Mouse (Mus musculus) midbrain, embryonic 15.5 days (tissue): ENCODE measurements around the gene Alg6. TPM values are rescaled to one million over a fixed set of nuclear protein-coding genes. Genes with fewer than 3 reads are reported as not detected.

Source experiments
- ATAC-seq: fragments of 200-750 bp; cut with Nextera tagmentation; replicated peaks from 2 replicates; pipeline ENCODE4 v1.8.0; 2017; ENCODE audit warnings: moderate TSS enrichment
- H3K27ac ChIP-seq: fragments of 300-500 bp; sonication (generic); 2 replicates; pipeline ENCODE4 v1.5.1; 2015; ENCODE audit warnings: mild to moderate bottlenecking, inconsistent platforms
- H3K27me3 ChIP-seq: fragments of 300-500 bp; sonication (generic); replicated peaks from 2 replicates; pipeline ENCODE4 v1.6.1; 2015; ENCODE audit warnings: inconsistent platforms
- H3K36me3 ChIP-seq: fragments of 300-500 bp; sonication (generic); replicated peaks from 2 replicates; pipeline ENCODE4 v1.6.1; 2015; ENCODE audit warnings: inconsistent platforms
- H3K4me1 ChIP-seq: fragments of 300-500 bp; sonication (generic); 2 replicates; pipeline ENCODE4 v1.6.1; 2015; ENCODE audit warnings: inconsistent platforms
- H3K4me2 ChIP-seq: fragments of 300-500 bp; sonication (generic); 2 replicates; pipeline ENCODE4 v1.6.1; 2015; ENCODE audit warnings: inconsistent platforms, mild to moderate bottlenecking, moderate library complexity
- H3K4me3 ChIP-seq: fragments of 300-500 bp; sonication (generic); 2 replicates; pipeline ENCODE4 v1.5.1; 2015; ENCODE audit warnings: mild to moderate bottlenecking, inconsistent platforms
- H3K9ac ChIP-seq: fragments of 300-500 bp; sonication (generic); 2 replicates; pipeline ENCODE4 v1.6.1; 2015; ENCODE audit warnings: mild to moderate bottlenecking, inconsistent platforms
- H3K9me3 ChIP-seq: fragments of 300-500 bp; sonication (generic); 2 replicates; pipeline ENCODE4 v1.6.1; 2016; ENCODE audit warnings: inconsistent platforms
- WGBS: fragments of 180-500 bp; shearing (Covaris S2); methylation state at CpG from one replicate; pipeline ENCODE4 v1.1.7; 2015; ENCODE audit warnings: mixed read lengths; 5-methylcytosine and 5-hydroxymethylcytosine counted together
- polyA plus RNA-seq: library from polyadenylated mRNA; unstranded; fragments of >200 nt; fragmentation: Nextera tagmentation; extraction: Ambion mirVana; gene quantifications from 2 replicates; pipeline ENCODE4 v1.2.1, GENCODE M21; 2015

Alg6 gene
- polyA plus RNA-seq, result 10.3 and 12.5 TPM in 2 replicates

DNA sequence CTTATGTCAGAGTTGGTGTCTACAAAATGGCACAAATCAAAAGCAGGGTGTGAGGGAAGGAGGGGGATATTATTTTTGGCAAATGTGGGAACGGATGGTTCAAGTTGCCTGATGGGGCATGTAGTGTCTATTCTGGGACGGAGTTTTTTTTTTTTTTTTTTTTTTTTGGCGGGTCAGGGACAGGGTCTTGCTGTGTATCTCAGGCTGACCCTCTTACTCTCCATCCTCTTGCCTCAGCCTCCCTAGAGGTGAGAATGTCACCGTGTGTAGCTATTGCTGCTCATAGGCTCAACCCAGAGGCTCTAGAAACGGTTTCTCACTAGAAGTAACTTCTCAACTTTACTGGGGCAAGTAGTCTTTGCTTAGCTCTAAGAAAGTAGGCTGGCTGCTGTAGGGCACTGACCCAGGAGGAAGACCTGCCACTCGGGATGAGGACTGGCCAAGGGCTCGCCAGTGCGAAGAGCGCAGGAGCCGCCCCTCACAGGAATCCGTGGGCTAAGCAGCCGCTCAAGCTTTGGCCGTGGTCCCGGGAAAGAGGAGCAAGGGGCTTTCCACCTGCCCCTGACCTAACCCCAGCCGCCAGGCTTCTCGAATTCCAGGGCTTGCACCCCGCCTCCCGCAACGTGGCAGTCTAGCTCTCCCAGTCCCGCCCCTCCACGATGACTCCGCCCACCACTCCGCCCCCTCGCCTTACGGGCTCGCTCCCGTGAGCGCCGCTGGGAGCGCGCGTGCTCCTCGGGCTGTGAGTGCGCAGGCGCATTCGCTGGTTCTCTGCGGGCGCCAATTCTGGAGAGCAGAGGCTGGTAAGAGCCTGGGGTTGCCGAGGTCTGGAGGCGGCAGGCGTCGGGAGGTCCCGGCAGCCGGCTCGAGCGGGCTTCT, at the start of gene Alg6:
Gene Alg6, plus strand, starts transcription at position 761 of the 879 bp plus-strand sequence.
- peak; percentile 96 for ATAC-seq
- 3% methylated on average over 46 of the region's 46 CpGs for WGBS
- Histone ChIP-seq H3K9ac (peak within 1 kb of the TSS; percentile 83), H3K4me2 (peak within 1 kb of the TSS; percentile 93), H3K27me3 (no peaks in the 10 kb centered on the region), H3K4me3 (peak within 1 kb of the TSS; percentile 68), H3K27ac (peak within 1 kb of the TSS; percentile 59), H3K4me1 (peaks cover 6% of the 10 kb centered on the region), H3K9me3 (no peaks in the 10 kb centered on the region), H3K36me3 (0 out of 2 replicates have a peak, but pooled peaks cover 4% of the 10 kb centered on the region)

DNA sequence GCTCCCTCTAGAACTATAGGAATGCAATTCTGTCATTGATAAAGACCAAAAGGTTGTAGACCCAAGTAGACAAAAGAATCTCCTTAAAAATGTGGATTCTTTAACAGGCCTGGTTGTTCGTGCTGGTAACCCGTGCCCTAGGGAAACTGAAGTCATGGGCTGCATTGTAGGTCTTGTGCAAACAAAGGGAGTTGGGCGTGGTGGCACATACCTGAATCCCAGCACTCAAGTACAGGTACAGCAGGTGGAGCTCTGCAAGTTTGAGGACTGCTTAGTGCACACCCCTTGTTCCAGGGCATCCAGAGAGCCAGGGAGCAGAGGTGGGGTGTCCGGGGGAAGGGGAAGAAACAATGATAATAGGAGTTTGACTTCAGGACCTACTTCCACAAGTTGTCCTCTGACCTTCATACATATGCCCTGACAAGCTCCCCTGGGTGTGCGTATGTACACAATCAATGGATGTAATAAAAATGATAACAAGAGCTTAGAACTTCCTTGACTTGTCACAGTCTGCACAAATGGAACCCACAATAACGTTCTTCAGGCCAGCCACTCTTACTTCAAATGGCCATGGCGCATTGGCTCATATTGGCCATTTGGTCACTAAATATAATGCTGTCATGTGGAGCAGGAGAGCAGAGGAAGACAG, 45.1 kb upstream of the Alg6 start:
- no peak for ATAC-seq
- Histone ChIP-seq H3K4me3 (no peak overlapping the region), H3K36me3 (no peaks in the 10 kb centered on the region), H3K27me3 (peaks cover 12% of the 10 kb centered on the region), H3K4me1 (no peaks in the 10 kb centered on the region), H3K27ac (no peak overlapping the region), H3K9me3 (0 out of 2 replicates have a peak, but pooled peaks cover 2% of the 10 kb centered on the region), H3K4me2 (no peak overlapping the region), H3K9ac (no peak overlapping the region)
- WGBS, result 93% methylated on average over 7 of the region's 7 CpGs

DNA sequence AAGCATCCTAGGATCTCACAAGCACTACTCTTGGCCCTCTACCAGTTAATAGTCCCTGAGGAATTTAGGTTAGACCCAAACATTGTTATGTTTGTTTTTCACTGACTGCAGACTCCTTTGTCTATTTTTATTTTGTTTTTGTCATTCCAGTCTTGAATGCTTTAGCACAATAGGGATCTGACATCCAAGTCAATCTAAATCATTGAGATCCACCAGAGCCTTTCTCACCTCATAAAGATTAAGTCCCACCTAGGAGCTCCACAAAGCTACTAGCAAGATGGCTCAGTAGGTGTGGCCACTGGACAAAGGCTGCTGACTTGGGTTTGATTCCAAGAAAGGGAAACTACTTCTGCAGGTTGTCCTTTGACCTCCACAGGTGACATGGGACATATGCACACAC, 40.3 kb upstream of the Alg6 start:
- no peak for ATAC-seq
- H3K9ac ChIP-seq, result no peak overlapping the region
- H3K27ac ChIP-seq, result no peak overlapping the region
- H3K4me3 ChIP-seq, result no peak overlapping the region
- H3K36me3 ChIP-seq, result no peaks in the 10 kb centered on the region
- H3K9me3 ChIP-seq, result no peaks in the 10 kb centered on the region
- no peak overlapping the region for H3K4me2 ChIP-seq
- no peaks in the 10 kb centered on the region for H3K27me3 ChIP-seq
- H3K4me1 ChIP-seq, result no peaks in the 10 kb centered on the region

DNA sequence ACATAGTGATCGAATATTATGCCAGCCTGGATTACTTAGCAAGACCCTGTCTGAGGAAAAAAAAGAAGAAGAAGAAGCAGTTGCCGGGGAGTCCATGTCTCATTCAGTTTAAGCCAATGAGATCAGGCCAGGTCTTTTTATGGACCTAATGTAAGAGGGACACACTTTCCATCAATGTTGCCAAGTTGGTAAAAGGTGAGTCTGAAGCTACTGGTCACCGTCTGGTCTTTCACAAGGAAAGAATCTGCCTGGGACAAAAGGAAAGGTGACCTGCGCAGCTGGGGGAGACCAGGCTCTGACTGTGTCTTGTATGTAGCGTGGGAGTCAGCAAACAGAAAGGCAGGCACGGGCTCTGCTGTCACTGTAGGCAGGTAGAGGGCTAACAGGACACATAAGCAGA, 31.5 kb upstream of the Alg6 start:
- H3K4me1 ChIP-seq, result no peaks in the 10 kb centered on the region
- H3K9me3 ChIP-seq, result no peaks in the 10 kb centered on the region
- H3K4me2 ChIP-seq, result no peak overlapping the region
- H3K4me3 ChIP-seq, result no peak overlapping the region
- H3K9ac ChIP-seq, result no peak overlapping the region
- H3K27me3 ChIP-seq, result no peaks in the 10 kb centered on the region
- ATAC-seq, result no peak
- WGBS, result 90% methylated on average over 6 of the region's 6 CpGs
- no peak overlapping the region for H3K27ac ChIP-seq
- no peaks in the 10 kb centered on the region for H3K36me3 ChIP-seq

DNA sequence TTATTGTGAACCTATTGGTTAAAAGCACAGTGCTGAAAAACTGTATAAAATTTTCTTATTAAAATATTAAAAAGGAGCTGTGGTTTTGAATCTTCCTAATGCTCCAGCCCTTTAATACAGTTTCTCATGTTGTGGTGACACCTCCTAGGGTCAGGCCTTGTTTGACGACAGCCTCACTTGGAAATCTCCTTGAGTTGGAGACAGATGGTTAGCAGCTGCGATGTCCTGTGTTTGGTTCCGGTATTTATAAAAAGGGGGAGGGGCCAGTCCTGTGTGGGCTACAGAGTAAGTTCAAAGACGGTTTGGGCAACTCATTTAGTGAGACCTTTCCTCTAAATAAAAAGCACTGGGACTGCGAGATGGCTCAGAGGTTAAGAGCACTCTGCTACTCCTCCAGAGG, 29.2 kb upstream of the Alg6 start:
- H3K36me3 ChIP-seq, result no peaks in the 10 kb centered on the region
- H3K27ac ChIP-seq, result no peak overlapping the region
- no peaks in the 10 kb centered on the region for H3K9me3 ChIP-seq
- no peak overlapping the region for H3K9ac ChIP-seq
- H3K4me1 ChIP-seq, result no peaks in the 10 kb centered on the region
- no peak overlapping the region for H3K4me3 ChIP-seq
- no peak for ATAC-seq
- no peaks in the 10 kb centered on the region for H3K27me3 ChIP-seq
- H3K4me2 ChIP-seq, result no peak overlapping the region
- 69% methylated on average over 5 of the region's 5 CpGs for WGBS

DNA sequence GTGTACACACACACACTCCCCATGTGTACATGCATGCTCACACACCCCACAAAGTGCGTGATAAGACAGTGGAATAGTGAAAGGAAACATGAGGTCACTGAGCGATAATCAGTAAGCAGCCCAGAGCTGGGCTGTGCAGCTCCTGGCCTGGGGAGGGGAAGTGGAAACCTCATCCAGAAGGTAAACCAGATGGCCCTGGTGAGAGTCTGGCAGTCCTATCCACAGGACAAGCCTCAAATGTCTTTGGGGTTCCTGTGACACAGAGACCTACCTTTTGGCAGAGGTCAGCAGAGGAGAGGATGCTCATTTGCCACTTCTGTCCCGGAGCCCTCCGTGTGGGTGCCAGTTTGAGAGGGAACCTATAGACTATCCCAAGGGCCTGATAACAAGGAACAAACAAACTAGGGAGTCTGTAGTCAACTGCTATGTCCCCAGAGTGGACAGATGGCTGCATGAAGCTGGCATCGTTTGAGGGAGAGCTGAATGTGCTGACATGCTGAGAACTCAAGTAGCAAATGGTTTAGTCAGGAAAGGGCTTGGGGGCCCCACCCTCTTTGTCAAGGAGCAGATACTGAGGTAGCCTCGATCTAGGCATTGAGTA, 2.8 kb upstream of the Alg6 start:
- H3K9me3 ChIP-seq, result no peaks in the 10 kb centered on the region
- no peak overlapping the region for H3K4me2 ChIP-seq
- 87% methylated on average over 6 of the region's 6 CpGs for WGBS
- no peak overlapping the region for H3K27ac ChIP-seq
- H3K36me3 ChIP-seq, result no peaks in the 10 kb centered on the region
- no peaks in the 10 kb centered on the region for H3K27me3 ChIP-seq
- no peak overlapping the region for H3K9ac ChIP-seq
- ATAC-seq, result no peak
- H3K4me1 ChIP-seq, result peaks cover 6% of the 10 kb centered on the region
- H3K4me3 ChIP-seq, result no peak overlapping the region

DNA sequence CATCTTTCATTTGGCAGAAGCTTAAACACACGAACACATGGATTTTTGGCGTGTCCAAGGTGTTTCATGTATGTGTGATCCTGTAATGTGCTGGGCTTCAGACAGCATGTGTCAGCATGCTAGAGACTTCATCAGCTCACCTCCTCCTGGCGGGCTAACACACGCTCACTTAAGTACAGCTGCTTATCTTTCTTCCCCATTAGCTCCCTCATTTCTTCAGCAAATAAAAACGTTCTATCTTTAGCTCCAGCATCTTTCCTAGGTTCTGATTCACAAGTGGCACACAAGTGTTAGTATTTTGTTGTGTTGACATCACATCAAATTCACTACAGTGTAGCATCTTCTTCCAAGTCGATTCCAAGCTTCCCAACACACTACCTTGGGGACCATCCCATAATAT, 1.5 kb upstream of the Alg6 start:
- no peak for ATAC-seq
- H3K27me3 ChIP-seq, result no peaks in the 10 kb centered on the region
- no peak overlapping the region for H3K27ac ChIP-seq
- H3K9me3 ChIP-seq, result no peaks in the 10 kb centered on the region
- no peaks in the 10 kb centered on the region for H3K36me3 ChIP-seq
- no peak overlapping the region for H3K9ac ChIP-seq
- H3K4me1 ChIP-seq, result peaks cover 6% of the 10 kb centered on the region
- H3K4me2 ChIP-seq, result no peak overlapping the region
- 91% methylated on average over 6 of the region's 6 CpGs for WGBS
- H3K4me3 ChIP-seq, result no peak overlapping the region

DNA sequence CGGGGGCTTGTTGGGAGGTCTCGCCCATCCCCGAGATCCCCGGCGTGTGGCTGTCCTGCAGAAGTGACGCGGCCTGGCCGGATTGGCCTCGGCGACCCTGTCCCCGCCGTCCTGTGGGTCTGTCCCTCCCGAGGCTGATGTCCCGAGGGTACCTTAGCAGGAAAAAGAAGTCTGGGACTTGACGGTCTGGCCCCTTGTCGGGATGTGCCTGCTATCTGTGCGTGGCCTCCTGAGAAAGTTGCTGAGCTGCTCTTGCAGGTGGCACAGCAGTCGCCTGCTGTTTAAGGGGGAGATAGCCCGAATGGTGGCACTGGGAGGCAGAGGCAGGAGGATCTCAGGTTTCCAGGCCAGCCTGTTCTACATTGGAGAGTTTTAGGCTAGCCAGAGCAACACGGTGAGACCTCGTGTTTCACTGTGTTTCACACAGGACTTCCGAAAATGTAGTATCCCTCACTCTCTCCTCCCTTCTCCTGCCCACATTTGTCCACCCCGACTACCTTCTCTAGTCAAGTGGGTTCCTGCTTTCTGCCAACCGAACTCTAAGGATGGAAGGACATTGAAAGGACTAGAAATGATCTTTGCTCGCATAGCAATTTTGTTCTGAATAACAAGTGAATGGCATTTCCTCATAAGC, 436 bp downstream of the Alg6 start:
- peak overlapping the region; percentile 59 for H3K27ac ChIP-seq

DNA sequence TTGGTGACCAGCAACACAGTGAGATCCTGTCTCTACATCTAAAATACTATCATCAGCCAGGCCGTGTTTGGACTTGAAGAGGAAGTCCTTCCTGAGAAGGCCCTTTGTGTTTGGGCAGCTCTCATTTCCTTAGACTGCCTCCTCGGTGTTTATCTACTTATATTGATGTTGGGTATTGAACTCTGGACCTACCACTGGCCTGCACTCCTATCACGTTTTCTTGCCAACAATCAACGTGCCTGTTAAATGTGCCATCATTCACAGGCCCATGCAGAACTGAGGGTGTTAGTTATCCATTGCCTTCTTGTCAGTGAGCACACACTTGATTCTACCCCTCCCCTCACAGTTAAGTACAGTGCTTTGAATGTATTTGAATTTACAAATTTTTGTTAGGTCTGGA, 2.4 kb downstream of the Alg6 start:
- no peak overlapping the region for H3K27ac ChIP-seq
- 87% methylated on average over 4 of the region's 4 CpGs for WGBS
- no peak overlapping the region for H3K9ac ChIP-seq
- H3K4me2 ChIP-seq, result no peak overlapping the region
- H3K27me3 ChIP-seq, result no peaks in the 10 kb centered on the region
- no peak overlapping the region for H3K4me3 ChIP-seq
- H3K9me3 ChIP-seq, result no peaks in the 10 kb centered on the region
- ATAC-seq, result no peak
- 0 out of 2 replicates have a peak, but pooled peaks cover 4% of the 10 kb centered on the region for H3K36me3 ChIP-seq
- peaks cover 6% of the 10 kb centered on the region for H3K4me1 ChIP-seq

More for the DNA sequence above, 436 bp downstream of the Alg6 start:
- WGBS, result 24% methylated on average over 25 of the region's 25 CpGs
- peak overlapping the region; percentile 83 for H3K9ac ChIP-seq
- no peak for ATAC-seq
- H3K36me3 ChIP-seq, result 0 out of 2 replicates have a peak, but pooled peaks cover 4% of the 10 kb centered on the region
- no peaks in the 10 kb centered on the region for H3K27me3 ChIP-seq
- H3K4me1 ChIP-seq, result peaks cover 6% of the 10 kb centered on the region
- peak overlapping the region; percentile 93 for H3K4me2 ChIP-seq
- H3K9me3 ChIP-seq, result no peaks in the 10 kb centered on the region
- peak overlapping the region; percentile 68 for H3K4me3 ChIP-seq

DNA sequence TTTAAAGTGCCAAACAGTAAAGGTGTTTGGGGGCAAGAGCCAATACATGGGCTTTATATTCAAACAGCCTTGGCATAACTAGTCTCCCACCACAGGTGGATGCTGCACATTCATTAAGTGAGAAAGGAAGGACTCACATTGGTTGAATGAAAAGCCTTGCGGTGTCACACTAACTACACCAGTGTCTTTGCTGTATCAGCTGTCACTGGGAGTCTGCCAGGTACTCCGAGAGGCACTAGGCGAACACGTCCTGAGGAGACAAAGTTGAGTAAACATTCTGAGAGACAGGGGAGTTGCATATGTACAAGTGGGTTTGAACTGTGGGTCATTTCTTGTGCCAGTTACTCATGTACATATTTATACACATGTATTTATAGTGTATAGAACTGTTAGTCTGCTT, 8.9 kb downstream of the Alg6 start:
- no peak overlapping the region for H3K4me3 ChIP-seq
- no peak overlapping the region for H3K4me2 ChIP-seq
- H3K27me3 ChIP-seq, result no peaks in the 10 kb centered on the region
- no peaks in the 10 kb centered on the region for H3K9me3 ChIP-seq
- no peak overlapping the region for H3K9ac ChIP-seq
- ATAC-seq, result no peak
- no peak overlapping the region for H3K27ac ChIP-seq
- 95% methylated on average over 4 of the region's 4 CpGs for WGBS
- peaks cover 16% of the 10 kb centered on the region for H3K36me3 ChIP-seq
- no peaks in the 10 kb centered on the region for H3K4me1 ChIP-seq

DNA sequence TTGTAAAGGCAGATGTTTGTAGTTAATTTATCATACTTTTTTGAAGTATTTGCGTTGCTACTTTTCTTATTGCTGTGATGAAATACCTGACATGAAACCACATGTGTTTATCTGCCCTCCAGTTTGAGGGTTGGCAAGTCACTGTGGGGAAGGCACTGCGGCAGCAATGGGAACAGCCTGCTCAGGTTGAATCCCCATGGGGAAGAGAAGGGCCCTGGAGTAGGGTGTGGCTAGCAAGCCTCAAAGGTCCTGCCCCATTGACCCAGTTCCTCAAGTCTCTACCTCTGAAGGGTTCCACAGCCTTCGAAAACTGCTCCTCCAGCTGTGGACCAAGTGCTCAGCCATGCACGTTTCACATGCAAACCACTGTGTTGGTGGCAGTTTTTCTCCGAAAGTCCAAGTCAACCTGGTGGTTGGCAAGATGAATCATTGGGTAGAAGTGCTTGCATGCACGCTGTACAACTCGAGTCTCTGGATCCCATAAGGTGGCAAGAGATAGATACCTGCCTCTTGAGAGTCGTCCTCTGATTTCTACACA, 10.5 kb downstream of the Alg6 start:
- Histone ChIP-seq H3K9ac (no peak overlapping the region), H3K36me3 (peaks cover 27% of the 10 kb centered on the region), H3K9me3 (peaks cover 7% of the 10 kb centered on the region; the same call in 1 of the 2 replicates), H3K27me3 (no peaks in the 10 kb centered on the region), H3K4me1 (no peaks in the 10 kb centered on the region), H3K4me2 (no peak overlapping the region), H3K4me3 (no peak overlapping the region), H3K27ac (no peak overlapping the region)
- WGBS, result 94% methylated on average over 8 of the region's 8 CpGs
- no peak for ATAC-seq

DNA sequence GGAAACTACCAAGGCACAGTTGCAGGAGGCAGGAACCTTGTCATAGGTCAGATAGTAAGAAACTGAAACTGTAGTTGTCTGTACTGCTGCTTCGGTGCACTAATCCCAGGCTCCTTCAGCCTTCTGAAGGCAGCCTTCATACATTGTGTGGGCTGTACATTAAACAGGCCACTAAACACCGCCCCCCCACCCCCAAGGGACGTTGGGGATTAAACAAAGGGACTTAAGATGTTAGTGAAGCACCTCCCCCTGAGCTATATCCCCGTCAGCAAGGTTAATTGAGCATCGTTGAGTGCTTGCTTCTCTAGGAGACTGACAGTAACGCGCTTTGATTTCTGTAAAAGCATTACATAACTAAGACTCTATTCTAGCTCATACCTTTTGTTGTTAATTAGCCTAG, 24.4 kb downstream of the Alg6 start:
- Histone ChIP-seq H3K36me3 (no peaks in the 10 kb centered on the region), H3K9ac (no peak overlapping the region), H3K4me1 (no peaks in the 10 kb centered on the region), H3K9me3 (no peaks in the 10 kb centered on the region), H3K4me3 (no peak overlapping the region), H3K4me2 (no peak overlapping the region), H3K27ac (no peak overlapping the region), H3K27me3 (no peaks in the 10 kb centered on the region)
- 41% methylated on average over 7 of the region's 7 CpGs for WGBS
- ATAC-seq, result no peak
